Mouse (Mus musculus) megakaryocyte, embryonic 14.5 days (primary cell): ENCODE measurements around the gene Syt6.

ENCODE experiments used
- FLI1 ChIP-seq: IDR thresholded peaks from 2 replicates; pipeline ENCODE4 v1.6.1; 2012; ENCODE audit warnings: low read length, inconsistent platforms, mixed read lengths
- GATA1 ChIP-seq: IDR thresholded peaks from 3 replicates; pipeline ENCODE4 v1.6.1; 2012; ENCODE audit warnings: mixed read lengths, low read length, inconsistent platforms, borderline replicate concordance

DNA sequence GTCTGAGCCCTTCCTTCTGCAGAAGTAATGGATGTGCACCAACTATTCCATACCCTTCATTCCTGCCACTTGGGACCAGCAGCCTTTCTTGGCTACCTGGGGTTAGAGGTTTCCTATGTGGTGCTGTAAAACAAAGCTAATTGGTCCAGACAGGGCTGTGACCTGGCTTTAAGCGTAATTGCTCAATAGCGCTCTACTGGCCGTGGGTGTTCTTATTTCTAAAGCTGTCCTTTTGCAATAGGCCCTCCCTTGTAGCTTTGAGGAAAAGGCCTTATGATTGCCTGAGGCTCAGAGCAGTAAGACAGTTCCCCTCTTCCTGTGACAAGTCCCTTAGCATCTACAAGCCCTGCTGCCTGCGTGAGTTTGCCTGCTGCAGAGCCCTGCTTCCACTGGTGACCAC lies 22.6 kb downstream of the Syt6 start:
- TF ChIP-seq FLI1 (no peak), GATA1 (no peak)
